Mouse (Mus musculus): ENCODE results near the gene Ripk1. TPM values are rescaled to one million over a fixed set of nuclear protein-coding genes. Genes with fewer than 3 reads are reported as not detected.

Gene Ripk1
- polyA plus RNA-seq, 1 experiment: 8.9 TPM

- TF ChIP-seq POLR2A (IDR thresholded peaks at IDR 0.05; ENCODE audit: control insufficient read depth, extremely low read depth, insufficient read depth, low read length, poor library complexity): no peak
- TF ChIP-seq CTCF (IDR thresholded peaks at IDR 0.05; ENCODE audit: borderline replicate concordance, control insufficient read depth, extremely low read depth, insufficient read depth, low read length, poor library complexity): no peak
- WGBS: 15% methylated on average over 14 of the region's 14 CpGs
- H3K36me3 ChIP-seq (ENCODE audit: control insufficient read depth, insufficient read depth, low read length): no peaks in the 10 kb centered on the region
- no peaks in the 10 kb centered on the region for H3K27me3 ChIP-seq (ENCODE audit: control insufficient read depth, insufficient read depth, low read length)
- DNase-seq: no peak
- peaks cover 2% of the 10 kb centered on the region; the same call in 1 of the 2 replicates for H3K4me1 ChIP-seq (replicated peaks; ENCODE audit: control insufficient read depth, insufficient read depth, low read length)
- H3K4me3 ChIP-seq (ENCODE audit: control insufficient read depth, insufficient read depth, low read length): peak overlapping the region; percentile 68
- H3K27ac ChIP-seq (ENCODE audit: control insufficient read depth, insufficient read depth, low read length): peak overlapping the region; percentile 22; the same call in 1 of the 2 replicates
Measured at GRCm38 (mm10) chr13:33965056-33966024, 36.8 kb upstream of the Ripk1 start.

DNA sequence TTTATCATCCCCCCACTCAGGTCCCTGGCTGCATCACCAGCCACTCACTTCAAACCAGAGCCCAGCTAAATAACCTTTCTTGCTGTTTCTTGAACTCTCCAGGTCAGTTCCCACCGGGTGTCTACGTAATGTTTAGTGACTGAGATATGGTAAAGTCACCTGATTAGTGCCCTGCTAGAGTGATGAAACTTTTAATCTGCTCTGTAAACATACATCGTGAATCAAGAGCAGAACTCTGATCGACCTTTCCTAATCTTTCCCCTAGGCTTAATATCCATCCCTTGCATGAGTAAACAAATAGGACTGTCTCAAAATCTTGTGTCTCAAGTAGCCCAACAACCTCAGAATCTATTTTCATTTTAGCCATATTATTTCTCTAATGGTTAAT, 36.1 kb upstream of the Ripk1 start:
- Histone ChIP-seq H3K4me3 (ENCODE audit: control insufficient read depth, insufficient read depth, low read length) (no peak overlapping the region), H3K4me1 (replicated peaks; ENCODE audit: control insufficient read depth, insufficient read depth, low read length) (peaks cover 2% of the 10 kb centered on the region; the same call in 1 of the 2 replicates), H3K27me3 (ENCODE audit: control insufficient read depth, insufficient read depth, low read length) (no peaks in the 10 kb centered on the region), H3K36me3 (ENCODE audit: control insufficient read depth, insufficient read depth, low read length) (no peaks in the 10 kb centered on the region), H3K27ac (ENCODE audit: control insufficient read depth, insufficient read depth, low read length) (no peak overlapping the region)
- WGBS: 89% methylated on average over 4 of the region's 4 CpGs
- no peak for DNase-seq
- TF ChIP-seq POLR2A (IDR thresholded peaks at IDR 0.05; ENCODE audit: control insufficient read depth, extremely low read depth, insufficient read depth, low read length, poor library complexity) (no peak), CTCF (IDR thresholded peaks at IDR 0.05; ENCODE audit: borderline replicate concordance, control insufficient read depth, extremely low read depth, insufficient read depth, low read length, poor library complexity) (no peak)

DNA sequence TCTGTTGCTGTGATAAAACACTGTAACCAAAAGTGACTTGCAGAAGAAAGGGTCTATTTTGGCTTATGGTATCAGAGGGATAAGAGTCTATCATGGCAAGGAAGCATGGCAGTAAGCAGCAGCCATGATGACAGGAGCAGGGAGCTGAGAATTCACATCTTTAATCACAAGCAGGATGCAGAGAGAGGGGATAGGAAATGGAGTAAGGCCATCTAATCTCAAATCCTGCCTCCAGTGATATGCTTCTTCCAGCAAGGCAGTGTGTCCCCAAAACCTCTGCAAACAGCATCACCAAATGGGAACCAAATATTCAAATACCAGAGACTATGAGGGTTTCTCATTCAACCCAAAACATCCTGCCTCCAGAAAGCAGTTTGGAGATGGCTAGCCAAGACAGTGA, 35.6 kb upstream of the Ripk1 start:
- DNase-seq: no peak
- Histone ChIP-seq H3K4me3 (ENCODE audit: control insufficient read depth, insufficient read depth, low read length) (no peak overlapping the region), H3K36me3 (ENCODE audit: control insufficient read depth, insufficient read depth, low read length) (no peaks in the 10 kb centered on the region), H3K27ac (ENCODE audit: control insufficient read depth, insufficient read depth, low read length) (no peak overlapping the region), H3K4me1 (replicated peaks; ENCODE audit: control insufficient read depth, insufficient read depth, low read length) (peaks cover 2% of the 10 kb centered on the region; the same call in 1 of the 2 replicates), H3K27me3 (ENCODE audit: control insufficient read depth, insufficient read depth, low read length) (no peaks in the 10 kb centered on the region)
- TF ChIP-seq CTCF (IDR thresholded peaks at IDR 0.05; ENCODE audit: borderline replicate concordance, control insufficient read depth, extremely low read depth, insufficient read depth, low read length, poor library complexity): no peak
- TF ChIP-seq POLR2A (IDR thresholded peaks at IDR 0.05; ENCODE audit: control insufficient read depth, extremely low read depth, insufficient read depth, low read length, poor library complexity): no peak

DNA sequence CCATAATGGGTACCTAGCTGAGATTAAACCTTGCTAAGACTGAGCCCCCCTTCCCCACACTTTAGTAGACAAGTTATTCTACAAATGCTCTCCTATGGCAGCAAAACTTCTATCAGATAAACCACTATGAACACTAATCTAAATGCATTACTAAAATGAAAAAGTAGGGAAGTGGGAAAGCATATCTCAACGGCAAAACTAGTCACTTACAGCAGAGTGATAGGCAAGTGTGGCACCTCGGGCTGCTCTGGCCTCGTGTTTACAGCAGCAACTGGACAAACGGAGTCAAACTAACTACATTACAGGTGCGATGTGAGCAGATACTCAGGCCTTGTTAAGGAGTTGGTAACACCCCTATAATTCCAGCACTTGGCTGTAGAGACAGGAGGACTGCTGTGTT, 12.5 kb upstream of the Ripk1 start:
- no peak for TF ChIP-seq POLR2A (IDR thresholded peaks at IDR 0.05; ENCODE audit: control insufficient read depth, extremely low read depth, insufficient read depth, low read length, poor library complexity)
- no peak overlapping the region for H3K27ac ChIP-seq (ENCODE audit: control insufficient read depth, insufficient read depth, low read length)
- H3K36me3 ChIP-seq (ENCODE audit: control insufficient read depth, insufficient read depth, low read length): no peaks in the 10 kb centered on the region
- H3K4me1 ChIP-seq (replicated peaks; ENCODE audit: control insufficient read depth, insufficient read depth, low read length): no peaks in the 10 kb centered on the region
- H3K27me3 ChIP-seq (ENCODE audit: control insufficient read depth, insufficient read depth, low read length): no peaks in the 10 kb centered on the region
- no peak overlapping the region for H3K4me3 ChIP-seq (ENCODE audit: control insufficient read depth, insufficient read depth, low read length)
- 96% methylated on average over 5 of the region's 5 CpGs for WGBS
- DNase-seq: no peak

- Histone ChIP-seq H3K27ac (ENCODE audit: control insufficient read depth, insufficient read depth, low read length) (no peak overlapping the region), H3K27me3 (ENCODE audit: control insufficient read depth, insufficient read depth, low read length) (no peaks in the 10 kb centered on the region), H3K36me3 (ENCODE audit: control insufficient read depth, insufficient read depth, low read length) (no peaks in the 10 kb centered on the region), H3K4me1 (replicated peaks; ENCODE audit: control insufficient read depth, insufficient read depth, low read length) (no peaks in the 10 kb centered on the region), H3K4me3 (ENCODE audit: control insufficient read depth, insufficient read depth, low read length) (no peak overlapping the region)
- TF ChIP-seq POLR2A (IDR thresholded peaks at IDR 0.05; ENCODE audit: control insufficient read depth, extremely low read depth, insufficient read depth, low read length, poor library complexity) (no peak), CTCF (IDR thresholded peaks at IDR 0.05; ENCODE audit: borderline replicate concordance, control insufficient read depth, extremely low read depth, insufficient read depth, low read length, poor library complexity) (no peak)
- WGBS: 32% methylated on average over 1 of the region's 1 CpGs
- DNase-seq: peak; percentile 60
Measured at GRCm38 (mm10) chr13:33995197-33995596, 7.0 kb upstream of the Ripk1 start.

GRCm38 (mm10) chr13:34003058-34003457, 895 bp downstream of the Ripk1 start:
- 0 out of 2 replicates have a peak, but pooled peaks cover 3% of the 10 kb centered on the region for H3K4me1 ChIP-seq (replicated peaks; ENCODE audit: control insufficient read depth, insufficient read depth, low read length)
- peak overlapping the region; percentile 35 for H3K27ac ChIP-seq (ENCODE audit: control insufficient read depth, insufficient read depth, low read length)
- DNase-seq: no peak
- H3K27me3 ChIP-seq (ENCODE audit: control insufficient read depth, insufficient read depth, low read length): no peaks in the 10 kb centered on the region
- H3K4me3 ChIP-seq (ENCODE audit: control insufficient read depth, insufficient read depth, low read length): peak overlapping the region; percentile 97
- WGBS: under 1% methylated on average over 5 of the region's 5 CpGs
- TF ChIP-seq POLR2A (IDR thresholded peaks at IDR 0.05; ENCODE audit: control insufficient read depth, extremely low read depth, insufficient read depth, low read length, poor library complexity) (no peak), CTCF (IDR thresholded peaks at IDR 0.05; ENCODE audit: borderline replicate concordance, control insufficient read depth, extremely low read depth, insufficient read depth, low read length, poor library complexity) (no peak)
- H3K36me3 ChIP-seq (ENCODE audit: control insufficient read depth, insufficient read depth, low read length): no peaks in the 10 kb centered on the region

Data from thymus, adult 2 months (tissue).